Mouse (Mus musculus) stomach, embryonic 16.5 days (tissue): ENCODE results near the gene Rps6ka4. TPM values are rescaled to one million over a fixed set of nuclear protein-coding genes. Genes with fewer than 3 reads are reported as not detected.

Source experiments
- ATAC-seq: fragments of 200-750 bp; cut with Nextera tagmentation; 2 replicates; pipeline ENCODE4 v1.8.0; 2017; ENCODE audit warnings: moderate number of reproducible peaks, moderate TSS enrichment; ENCODE audit not compliant: insufficient read depth, low FRiP score
- H3K27ac ChIP-seq: fragments of 300-500 bp; sonication (generic); 2 replicates; pipeline ENCODE4 v1.5.1; 2014; ENCODE audit warnings: low read length
- H3K27me3 ChIP-seq: fragments of 300-500 bp; sonication (generic); 2 replicates; pipeline ENCODE4 v1.6.1; 2014; ENCODE audit warnings: low read length, control low read depth, mixed read lengths; ENCODE audit not compliant: control insufficient read depth, insufficient read depth
- H3K36me3 ChIP-seq: fragments of 300-500 bp; sonication (generic); 2 replicates; pipeline ENCODE4 v1.6.1; 2014; ENCODE audit warnings: low read length; ENCODE audit not compliant: control insufficient read depth, insufficient read depth
- H3K4me1 ChIP-seq: fragments of 300-500 bp; sonication (generic); 2 replicates; pipeline ENCODE4 v1.6.1; 2014; ENCODE audit warnings: low read length, control low read depth, mixed read lengths; ENCODE audit not compliant: control insufficient read depth, insufficient read depth
- H3K4me2 ChIP-seq: fragments of 300-500 bp; sonication (generic); 2 replicates; pipeline ENCODE4 v1.6.1; 2014; ENCODE audit warnings: low read depth, low read length, mixed read lengths
- H3K4me3 ChIP-seq: fragments of 300-500 bp; sonication (generic); replicated peaks from 2 replicates; pipeline ENCODE4 v1.5.1; 2014; ENCODE audit warnings: mild to moderate bottlenecking, low read length
- H3K9ac ChIP-seq: fragments of 300-500 bp; sonication (generic); 2 replicates; pipeline ENCODE4 v1.6.1; 2014; ENCODE audit warnings: low read length
- H3K9me3 ChIP-seq: fragments of 300-500 bp; sonication (generic); replicated peaks from 2 replicates; pipeline ENCODE4 v1.6.1; 2016; ENCODE audit warnings: low read length, control low read depth; ENCODE audit not compliant: control insufficient read depth
- WGBS: fragments of 180-500 bp; shearing (Covaris S2); extraction: QIAGEN DNeasy Blood & Tissue Kit; methylation state at CpG from one replicate; pipeline ENCODE4 v1.1.7; 2014; 5-methylcytosine and 5-hydroxymethylcytosine counted together
- microRNA-seq: library from miRNA; unstranded; fragments of <30 nt; microRNA quantifications from one replicate; pipeline ENCODE4, GENCODE M21; 2016
- polyA plus RNA-seq: library from polyadenylated mRNA; unstranded; fragments of >200 nt; fragmentation: Nextera tagmentation; extraction: Ambion mirVana; gene quantifications from 2 replicates; pipeline ENCODE4 v1.2.1, GENCODE M21; 2015

Gene Rps6ka4
- polyA plus RNA-seq, 1 experiment from 2014 or later = 35.5 TPM

GRCm38 (mm10) chr19:6820538-6821195, 19.8 kb downstream of the Rps6ka4 start:
- no peak overlapping the region for H3K4me3 ChIP-seq
- 78% methylated on average over 13 of the region's 13 CpGs for WGBS
- H3K27ac ChIP-seq = no peak overlapping the region
- no peak for ATAC-seq
- H3K9ac ChIP-seq = no peak overlapping the region
- H3K4me2 ChIP-seq = no peak overlapping the region
- H3K4me1 ChIP-seq = no peaks in the 10 kb centered on the region
- no peaks in the 10 kb centered on the region for H3K27me3 ChIP-seq
- no peaks in the 10 kb centered on the region for H3K9me3 ChIP-seq
- H3K36me3 ChIP-seq = no peaks in the 10 kb centered on the region

- Histone ChIP-seq H3K4me3 (no peak overlapping the region), H3K36me3 (no peaks in the 10 kb centered on the region), H3K9ac (no peak overlapping the region), H3K4me2 (no peak overlapping the region), H3K27ac (peak overlapping the region; percentile 61), H3K4me1 (no peaks in the 10 kb centered on the region), H3K27me3 (no peaks in the 10 kb centered on the region), H3K9me3 (no peaks in the 10 kb centered on the region)
- WGBS = 37% methylated on average over 10 of the region's 10 CpGs
- ATAC-seq = peak; percentile 68; the same call in 1 of the 2 replicates
Measured at GRCm38 (mm10) chr19:6819143-6819827, 21.2 kb downstream of the Rps6ka4 start.

DNA sequence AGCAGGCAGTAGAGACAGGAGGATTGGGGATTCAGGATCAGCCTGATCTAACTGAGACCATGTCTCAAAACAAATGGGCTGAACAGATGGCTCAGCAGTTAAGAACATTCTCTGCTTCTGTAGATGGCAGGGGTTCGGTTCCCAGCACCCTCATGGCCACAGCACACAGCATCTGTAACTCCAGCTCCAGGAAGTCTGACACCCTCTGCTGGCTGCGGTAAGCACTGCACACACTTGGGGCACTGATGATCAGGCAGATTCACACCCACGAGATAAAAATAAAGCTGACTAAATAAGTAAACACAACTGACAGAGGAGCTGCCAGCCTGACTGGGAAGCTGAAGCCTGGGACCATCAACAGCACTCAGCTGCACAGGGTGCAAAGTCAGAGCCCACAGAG, 25.5 kb downstream of the Rps6ka4 start:
- H3K27ac ChIP-seq = no peak overlapping the region

DNA sequence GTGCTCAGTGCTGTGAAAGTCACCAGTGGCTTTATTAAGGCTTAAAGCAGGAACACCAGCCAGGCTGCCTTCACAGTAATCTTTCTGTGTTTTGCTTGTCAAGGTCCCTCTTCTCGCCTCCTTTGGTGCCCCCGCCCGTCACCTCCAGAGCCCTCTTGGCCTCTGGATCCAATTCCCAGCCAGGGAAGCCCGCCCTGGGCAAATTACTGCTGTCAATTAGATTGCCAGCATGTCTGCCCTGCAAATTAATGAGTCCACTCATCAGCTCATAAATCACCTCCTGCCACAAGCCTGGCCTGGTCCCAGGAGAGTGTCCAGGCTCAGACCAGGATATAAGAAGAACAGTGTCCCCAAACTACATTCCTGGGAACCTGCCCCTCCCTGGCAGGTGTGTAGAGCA, 26.1 kb downstream of the Rps6ka4 start:
- H3K27ac ChIP-seq = no peak overlapping the region
- H3K4me3 ChIP-seq = no peak overlapping the region
- no peak overlapping the region for H3K9ac ChIP-seq
- no peak overlapping the region for H3K4me2 ChIP-seq
- no peaks in the 10 kb centered on the region for H3K9me3 ChIP-seq
- no peaks in the 10 kb centered on the region for H3K36me3 ChIP-seq
- WGBS = 33% methylated on average over 4 of the region's 4 CpGs
- no peak for ATAC-seq
- no peaks in the 10 kb centered on the region for H3K4me1 ChIP-seq
- H3K27me3 ChIP-seq = no peaks in the 10 kb centered on the region

More for the DNA sequence above, 25.5 kb downstream of the Rps6ka4 start:
- Histone ChIP-seq H3K9me3 (no peaks in the 10 kb centered on the region), H3K4me2 (no peak overlapping the region), H3K4me1 (no peaks in the 10 kb centered on the region), H3K36me3 (no peaks in the 10 kb centered on the region), H3K27me3 (no peaks in the 10 kb centered on the region), H3K4me3 (no peak overlapping the region), H3K9ac (no peak overlapping the region)
- ATAC-seq = no peak
- WGBS = 74% methylated on average over 3 of the region's 3 CpGs

Small RNA genes within 50 kb of the gene (microRNA-seq; reads per million reads assigned to microRNA genes)
- not detected for gene Mir5046

Other genes with a start within 250 kb of the Rps6ka4 start
- 1.1 and 1.3 TPM in 2 replicates for gene Ccdc88b, start 17.6 kb upstream of the Rps6ka4 start, polyA plus RNA-seq
- gene Trmt112, start 69.1 kb upstream of the Rps6ka4 start, polyA plus RNA-seq = 111 and 122 TPM in 2 replicates
- 291 and 307 TPM in 2 replicates for gene Prdx5, start 69.5 kb upstream of the Rps6ka4 start, polyA plus RNA-seq
- 17.8 and 18.0 TPM in 2 replicates for gene Esrra, start 81.2 kb upstream of the Rps6ka4 start, polyA plus RNA-seq
- 1.8 and 2.8 TPM in 2 replicates for gene Catsperz, start 84.7 kb upstream of the Rps6ka4 start, polyA plus RNA-seq
- 0.68 and 0.79 TPM in 2 replicates for gene Kcnk4, start 93.9 kb upstream of the Rps6ka4 start, polyA plus RNA-seq
- 87.1 and 89.0 TPM in 2 replicates for gene Bad, start 101.2 kb upstream of the Rps6ka4 start, polyA plus RNA-seq
- gene Gpr137, start 101.8 kb upstream of the Rps6ka4 start, polyA plus RNA-seq = 20.2 and 22.1 TPM in 2 replicates
- 53.7 and 70.6 TPM in 2 replicates for gene Ppp1r14b, start 134.3 kb upstream of the Rps6ka4 start, polyA plus RNA-seq
- 61.7 and 65.4 TPM in 2 replicates for gene Plcb3, start 135.8 kb upstream of the Rps6ka4 start, polyA plus RNA-seq
- gene Fkbp2, start 139.9 kb upstream of the Rps6ka4 start, polyA plus RNA-seq = 153 and 158 TPM in 2 replicates
- 19.0 and 19.7 TPM in 2 replicates for gene Vegfb, start 147.0 kb upstream of the Rps6ka4 start, polyA plus RNA-seq
- 28.8 TPM in 2 replicates for gene Dnajc4, start 151.9 kb upstream of the Rps6ka4 start, polyA plus RNA-seq
- 22.9 and 26.6 TPM in 2 replicates for gene Nudt22, start 155.5 kb upstream of the Rps6ka4 start, polyA plus RNA-seq
- 10.7 and 12.0 TPM in 2 replicates for gene Trpt1, start 155.5 kb upstream of the Rps6ka4 start, polyA plus RNA-seq
- 17.3 and 18.4 TPM in 2 replicates for gene Fermt3, start 178.8 kb upstream of the Rps6ka4 start, polyA plus RNA-seq
- gene Stip1, start 199.3 kb upstream of the Rps6ka4 start, polyA plus RNA-seq = 198 and 202 TPM in 2 replicates
- gene Macrod1, start 216.2 kb upstream of the Rps6ka4 start, polyA plus RNA-seq = 10.0 and 14.0 TPM in 2 replicates